Mouse (Mus musculus): ENCODE measurements at regions not wholly inside any gene's neighbourhood (a gene's known extent, or its start where the extent isn't known, plus 50 kb on each side); places are given as distances from the start of the nearest gene placed in this dataset.

DNA sequence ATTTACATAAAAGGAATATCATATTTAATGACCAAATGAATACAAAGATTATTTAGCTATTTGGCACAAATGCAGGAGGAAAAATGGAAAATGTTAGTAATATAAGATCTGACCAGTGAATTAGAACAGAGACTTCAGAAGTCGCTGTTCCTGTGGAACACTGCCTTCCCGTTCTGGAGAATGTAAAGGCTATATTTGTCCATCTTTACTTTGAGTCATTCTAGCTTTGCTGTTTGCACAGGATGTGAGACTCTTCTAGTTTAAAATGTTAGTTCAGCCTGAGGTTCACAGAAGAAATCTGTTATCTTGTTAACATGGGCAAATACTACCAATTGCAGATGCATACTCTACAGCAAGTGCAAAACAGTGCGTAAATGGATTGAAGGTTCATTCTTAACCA is 418.5 kb upstream of the Adgrl2 start:
- DNase-seq, result no peak

DNA sequence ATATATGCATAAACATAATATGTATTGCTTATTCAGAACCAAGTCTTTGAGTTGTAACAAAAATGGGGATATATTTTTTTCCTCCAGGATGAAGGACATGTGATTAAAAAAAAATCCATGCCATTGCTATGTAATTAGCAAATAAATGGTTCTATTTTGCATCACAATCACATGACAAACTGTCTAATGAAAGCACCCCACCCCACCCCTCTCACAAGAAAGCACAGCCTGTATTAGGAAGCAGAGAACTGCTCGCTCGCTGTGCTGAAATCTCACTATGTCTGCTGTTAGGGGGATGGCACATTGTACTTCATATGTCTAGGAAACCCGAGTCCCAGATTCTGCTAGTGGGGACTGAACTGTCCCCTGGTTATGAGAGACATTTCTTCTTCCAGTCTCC is 415.5 kb upstream of the Adgrl2 start:
- no peak for DNase-seq

DNA sequence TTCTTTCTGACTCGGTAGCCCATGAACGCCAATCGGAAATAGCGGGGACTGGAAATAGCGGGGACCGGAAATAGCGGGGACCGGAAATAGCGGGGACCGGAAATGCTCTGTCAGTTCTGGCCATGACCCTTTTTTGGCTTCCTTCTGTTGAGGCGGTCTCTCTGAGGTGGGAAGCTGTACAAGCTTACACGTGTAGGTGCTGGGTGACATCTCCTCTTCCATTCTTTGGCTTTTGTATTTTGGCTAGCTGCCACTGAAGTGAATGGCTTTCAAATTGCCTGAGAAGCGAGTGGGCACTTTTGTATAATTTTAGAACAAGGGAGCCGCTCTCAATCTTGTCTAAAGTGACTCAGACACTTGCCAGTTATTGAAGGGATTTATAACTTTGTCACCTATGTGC is 414.3 kb upstream of the Adgrl2 start:
- no peak for DNase-seq

DNA sequence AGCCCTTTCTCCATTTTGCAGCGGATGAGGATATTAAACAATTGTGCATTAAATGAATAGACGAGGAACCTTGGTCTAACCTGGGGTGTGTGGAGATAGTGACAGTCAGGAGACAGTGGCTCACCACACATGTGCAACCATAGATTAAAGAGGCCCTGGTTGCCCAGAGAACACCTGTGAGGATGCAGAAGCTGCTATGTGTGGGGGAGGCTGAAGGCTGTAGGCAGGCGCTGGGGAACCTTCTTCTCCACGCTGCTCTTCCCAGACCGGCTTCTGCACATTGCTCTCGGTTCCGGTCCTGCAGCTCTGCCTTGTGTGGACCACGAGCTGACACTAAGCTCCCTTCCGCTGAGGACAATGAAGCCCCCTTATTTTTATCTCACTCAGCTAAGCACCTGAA is 412.1 kb upstream of the Adgrl2 start:
- DNase-seq, result no peak

DNA sequence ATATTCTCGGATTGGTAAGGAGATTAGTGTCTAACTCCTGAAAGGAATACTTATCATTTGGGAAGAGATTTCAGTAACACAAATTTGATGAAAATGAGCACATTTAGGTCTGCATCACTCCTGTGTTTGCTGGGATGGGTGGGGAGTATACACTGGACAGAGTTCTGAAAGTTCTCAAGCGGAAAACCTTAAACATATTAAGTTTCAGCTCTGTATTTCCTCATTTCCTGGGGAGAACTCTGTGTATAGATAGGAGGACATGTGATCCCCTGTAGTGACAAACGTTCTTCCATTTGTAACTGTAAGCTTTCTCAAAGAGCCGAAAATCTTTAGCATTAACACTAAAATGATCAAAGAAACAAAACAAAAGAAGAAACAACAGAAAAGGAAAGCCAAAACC is 404.7 kb upstream of the Adgrl2 start:
- no peak for DNase-seq

DNA sequence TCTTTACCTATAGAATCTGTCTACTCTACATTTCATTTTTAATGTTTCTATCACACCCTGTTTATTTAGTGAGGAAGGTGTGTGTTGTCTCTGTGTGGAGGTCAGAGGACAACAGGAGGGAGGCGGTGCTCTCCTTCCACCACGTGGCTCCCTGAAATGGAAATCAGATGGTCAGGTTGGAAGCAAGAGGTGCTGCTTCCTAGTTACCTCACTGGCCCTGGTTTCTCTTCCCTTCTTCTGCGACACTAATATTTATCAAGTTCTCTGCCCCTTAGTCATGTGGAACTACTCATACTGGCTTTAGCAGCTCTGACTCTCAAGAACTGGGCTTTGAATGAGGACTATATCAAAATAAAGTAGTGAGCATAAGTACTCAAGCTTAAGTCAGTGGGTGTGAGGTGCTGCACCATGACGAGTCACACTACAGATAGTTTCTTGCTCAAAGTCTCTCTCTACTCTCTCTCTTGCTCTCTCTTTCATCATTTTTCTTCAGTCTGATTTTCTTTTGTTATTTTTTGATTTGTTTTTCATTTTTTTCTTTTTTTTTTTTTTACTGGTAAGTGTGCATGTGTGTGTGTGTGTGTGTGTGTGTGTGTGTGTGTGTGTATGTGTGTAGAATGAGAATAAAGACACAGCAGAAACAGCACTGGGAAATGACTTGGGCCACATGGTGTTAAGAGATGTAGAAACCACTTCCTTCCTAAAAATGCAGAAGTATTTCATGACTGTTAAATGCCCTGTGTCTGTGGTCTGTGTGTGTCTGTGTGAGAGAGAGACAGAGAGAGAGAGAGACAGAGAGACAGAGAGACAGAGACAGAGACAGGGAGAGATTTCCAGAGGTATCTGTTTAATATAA is 403.2 kb upstream of the Adgrl2 start:
- no peak for DNase-seq

DNA sequence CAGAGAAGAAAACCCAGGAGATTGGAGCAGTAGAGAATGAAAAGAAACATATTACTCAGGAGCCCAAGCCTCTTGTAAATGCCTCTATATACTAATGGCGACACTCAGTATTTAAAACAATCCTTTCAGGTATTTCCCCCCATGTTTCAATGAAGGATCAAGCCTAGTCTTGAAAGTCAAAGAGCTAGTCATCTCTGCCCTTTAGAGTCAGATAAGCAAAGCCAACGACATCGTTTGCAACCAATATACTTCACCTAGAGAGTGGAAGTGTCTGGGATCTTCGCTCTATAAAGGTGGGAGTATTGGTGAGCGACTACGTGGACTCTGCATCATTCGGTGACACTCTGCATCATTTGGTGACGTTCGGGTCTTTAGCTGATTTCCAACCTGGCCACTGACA is 401.8 kb upstream of the Adgrl2 start:
- DNase-seq, result no peak

DNA sequence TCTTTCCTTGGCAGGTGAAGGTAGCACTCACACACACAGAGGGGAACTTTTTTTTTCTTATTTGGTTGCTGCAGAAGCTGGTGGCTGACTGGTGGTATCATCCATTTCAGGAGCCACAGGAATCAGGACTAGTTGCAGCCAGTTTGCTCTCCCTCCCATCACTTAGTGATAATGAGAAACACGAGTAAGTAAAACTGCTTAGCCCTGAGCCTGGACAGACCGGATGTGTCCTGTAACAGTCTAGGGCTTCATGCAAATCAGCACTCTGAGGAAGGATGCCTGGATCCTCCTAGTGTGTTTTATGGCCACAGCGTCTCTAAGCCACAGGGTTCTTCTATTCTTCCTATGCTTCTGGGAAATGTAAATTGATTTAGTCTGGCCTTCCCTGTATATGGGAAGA is 397.2 kb upstream of the Adgrl2 start:
- DNase-seq, result no peak

DNA sequence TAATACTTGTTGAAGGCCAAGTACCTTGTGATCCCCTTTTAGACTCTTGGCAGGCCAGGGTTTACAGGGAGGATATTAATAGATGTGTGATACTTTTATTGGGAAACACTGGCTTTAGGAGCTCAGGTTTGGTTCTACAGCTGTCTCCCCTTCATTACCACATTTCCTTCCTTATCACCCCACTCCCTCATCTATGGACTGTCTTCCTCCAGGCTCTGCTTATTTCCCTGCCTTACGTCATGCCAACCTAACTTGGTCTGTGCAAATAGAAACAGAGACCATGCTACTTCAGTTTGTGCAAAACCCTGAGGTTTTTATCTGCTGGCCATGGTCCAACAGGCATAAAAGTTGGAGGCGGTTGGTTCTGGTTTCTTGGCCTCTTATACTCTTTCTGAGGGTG is 395.7 kb upstream of the Adgrl2 start:
- DNase-seq, result no peak

DNA sequence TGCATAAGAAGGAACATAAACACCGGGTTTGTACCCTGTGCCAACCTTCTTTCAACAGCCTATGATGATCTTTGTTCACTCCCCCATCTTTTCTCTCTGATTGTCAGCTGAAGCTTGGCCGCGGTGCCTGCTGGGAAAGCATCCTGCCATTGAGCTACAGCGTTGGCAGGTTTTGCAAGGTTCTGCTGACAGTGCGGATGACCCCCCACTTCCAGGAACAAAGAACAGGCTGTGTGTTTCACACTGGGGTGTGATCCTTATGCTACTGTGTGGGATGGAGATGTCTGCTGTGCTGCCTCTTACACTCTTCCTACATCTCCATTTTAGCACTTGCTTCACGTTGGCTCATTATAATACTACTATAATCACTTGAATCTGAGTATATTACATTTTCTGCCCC is 395.0 kb upstream of the Adgrl2 start:
- no peak for DNase-seq

DNA sequence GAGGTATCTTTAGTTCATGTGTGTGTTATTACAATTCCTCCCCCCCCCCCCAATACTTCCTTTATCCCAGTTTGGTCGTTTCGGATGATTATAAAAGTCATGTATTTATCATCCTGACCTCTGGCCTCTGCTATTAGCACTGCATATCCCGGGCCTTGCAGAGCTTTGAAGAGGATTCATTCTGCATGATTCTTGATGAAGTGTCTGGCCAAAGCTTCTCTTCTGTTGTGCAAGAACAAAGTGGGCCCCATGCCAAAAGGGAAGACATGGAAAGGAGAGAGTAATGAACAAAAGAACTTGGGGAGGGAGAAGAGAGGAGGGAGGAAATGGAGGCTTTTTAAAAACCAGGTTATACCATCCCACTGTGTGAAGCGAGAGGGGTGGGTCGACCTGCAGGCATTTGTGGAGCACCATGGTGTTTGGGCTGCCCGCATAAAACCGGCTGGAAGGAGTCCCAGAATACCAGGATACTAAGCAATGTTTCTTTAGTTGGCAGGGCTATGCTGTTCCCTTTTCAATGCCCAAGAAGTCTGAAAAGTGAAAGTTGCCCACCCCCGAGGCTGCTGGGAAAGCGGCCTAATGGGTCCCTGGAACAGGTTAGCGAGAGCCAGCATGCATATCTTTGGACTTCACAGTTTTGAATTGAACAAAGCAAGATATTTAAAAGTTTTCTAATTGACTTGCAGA is 391.3 kb upstream of the Adgrl2 start:
- DNase-seq, result no peak

DNA sequence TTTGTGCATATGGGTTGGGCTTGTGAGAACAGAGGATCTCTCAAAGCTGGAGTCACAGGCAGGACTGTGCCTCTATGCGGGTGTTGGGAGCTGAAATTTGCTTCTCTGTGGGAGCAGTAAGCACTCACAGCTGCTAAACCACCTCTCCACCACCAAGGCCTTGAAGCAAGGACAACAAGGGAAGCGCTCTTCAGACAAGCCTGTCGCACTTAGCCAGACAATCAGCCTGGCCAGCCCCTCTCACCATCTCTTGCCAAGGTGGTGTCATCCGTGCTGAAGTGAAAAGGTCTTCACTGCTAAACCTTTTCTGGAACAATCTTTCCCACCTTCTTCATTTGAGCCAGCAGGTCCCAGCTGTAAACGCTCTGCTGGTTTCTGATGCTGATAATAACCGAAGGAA is 390.7 kb upstream of the Adgrl2 start:
- DNase-seq, result no peak

DNA sequence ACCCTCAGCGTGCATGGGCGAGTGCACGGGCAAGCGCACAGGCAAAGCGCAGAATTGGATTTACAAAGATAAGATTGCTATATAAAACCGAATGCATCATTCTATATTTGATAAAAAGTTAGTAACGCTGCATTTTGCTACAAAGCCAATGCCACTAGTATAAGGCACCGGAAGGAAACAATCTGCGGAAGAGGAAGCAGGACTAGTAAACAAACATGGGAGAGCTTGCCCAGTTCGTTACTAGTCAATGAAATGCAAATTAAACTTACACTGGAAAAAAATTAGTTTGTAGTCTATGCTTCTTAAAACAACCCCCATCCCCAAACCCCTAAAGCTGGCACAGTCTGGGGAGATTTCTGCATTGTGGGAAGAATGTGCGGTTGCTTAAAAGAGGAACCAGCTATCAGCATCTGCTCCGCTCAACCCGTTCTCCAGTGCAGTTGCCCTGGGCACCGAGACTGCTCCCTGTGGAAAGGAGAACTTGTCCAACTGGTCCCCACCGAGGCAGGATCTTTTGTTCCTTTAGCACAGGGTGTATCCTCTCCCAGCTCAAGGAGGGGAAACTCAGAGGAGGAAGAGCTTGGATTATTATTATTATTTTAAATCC is 389.6 kb upstream of the Adgrl2 start:
- no peak for DNase-seq

DNA sequence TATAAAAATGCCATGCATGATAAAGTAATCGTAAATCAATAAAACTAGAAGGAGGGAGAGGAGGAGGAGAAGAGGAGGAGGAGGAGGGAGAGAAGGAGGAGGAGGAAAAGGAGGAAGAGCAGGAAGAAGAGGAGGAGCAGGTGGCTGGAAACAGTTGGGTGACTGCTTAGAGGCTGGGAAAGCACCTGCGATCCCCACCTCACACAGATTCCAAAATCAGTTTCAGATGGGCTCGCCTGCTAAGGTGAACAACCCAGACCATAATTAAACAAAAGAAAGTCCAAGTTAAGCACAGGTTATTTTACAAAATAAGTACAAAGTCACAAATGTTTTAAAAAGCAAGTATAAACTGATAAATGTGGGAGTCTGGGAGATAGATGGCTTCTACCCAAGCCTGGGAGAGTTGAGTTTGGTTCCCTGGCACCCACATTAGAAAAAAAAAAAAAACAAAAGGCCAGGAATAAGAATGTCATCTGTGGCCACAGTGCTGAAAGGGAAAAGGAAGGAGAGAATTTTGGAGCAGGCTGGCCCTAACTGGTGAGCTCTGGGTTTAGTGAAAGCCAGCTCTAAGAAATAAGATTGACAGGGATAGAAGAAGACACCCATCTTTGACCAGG is 389.0 kb upstream of the Adgrl2 start:
- no peak for DNase-seq

DNA sequence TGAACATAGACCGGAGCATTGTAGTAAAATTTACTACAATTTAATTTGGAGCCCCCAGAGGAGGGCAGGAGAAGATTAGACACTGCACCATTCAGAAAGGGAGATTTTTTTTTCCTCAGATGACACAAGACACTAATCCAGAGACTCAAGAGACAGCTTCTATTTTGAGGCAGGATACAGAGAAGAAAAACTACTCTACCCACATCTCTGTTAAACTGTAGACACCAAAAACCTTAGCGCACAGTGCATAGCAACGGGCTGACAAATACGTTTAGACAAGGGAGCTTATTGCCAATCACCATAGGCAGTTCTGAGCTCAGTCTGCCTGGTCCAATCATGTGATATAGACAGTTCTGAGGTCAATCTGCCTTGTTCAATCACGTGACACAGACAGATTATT is 381.1 kb upstream of the Adgrl2 start:
- no peak for DNase-seq

DNA sequence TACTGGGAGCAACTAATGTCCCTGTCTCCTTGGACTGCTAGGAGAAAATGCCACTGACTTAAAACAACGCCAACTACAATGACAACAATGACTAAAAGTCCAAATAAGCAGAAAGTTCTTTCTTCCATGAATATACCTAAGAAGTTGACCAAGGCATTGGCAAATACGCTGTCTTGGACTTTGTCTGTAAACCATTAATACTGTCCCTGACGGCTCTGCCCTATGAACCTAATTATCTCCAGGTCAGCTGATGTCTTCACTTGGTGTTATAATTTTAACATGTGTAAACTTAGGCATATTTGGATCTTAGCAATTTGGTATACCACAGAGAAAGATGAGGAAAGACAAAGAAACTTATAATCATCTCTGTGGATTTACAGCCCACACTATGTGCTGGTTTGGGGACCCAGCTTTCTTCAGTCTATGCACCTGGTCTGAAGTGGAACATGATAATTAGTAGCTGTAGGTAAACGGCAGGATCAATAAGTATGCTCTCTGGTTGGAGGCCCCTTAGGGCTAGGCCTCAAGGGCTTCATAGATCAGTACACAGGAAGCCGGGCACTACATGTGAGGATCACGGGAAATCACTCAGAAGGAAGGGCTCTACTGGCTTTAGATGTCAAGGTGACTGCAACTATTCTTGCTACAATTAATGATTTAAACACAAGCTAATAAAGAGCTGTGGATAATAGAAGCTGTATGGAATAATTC is 380.3 kb upstream of the Adgrl2 start:
- DNase-seq, result no peak

DNA sequence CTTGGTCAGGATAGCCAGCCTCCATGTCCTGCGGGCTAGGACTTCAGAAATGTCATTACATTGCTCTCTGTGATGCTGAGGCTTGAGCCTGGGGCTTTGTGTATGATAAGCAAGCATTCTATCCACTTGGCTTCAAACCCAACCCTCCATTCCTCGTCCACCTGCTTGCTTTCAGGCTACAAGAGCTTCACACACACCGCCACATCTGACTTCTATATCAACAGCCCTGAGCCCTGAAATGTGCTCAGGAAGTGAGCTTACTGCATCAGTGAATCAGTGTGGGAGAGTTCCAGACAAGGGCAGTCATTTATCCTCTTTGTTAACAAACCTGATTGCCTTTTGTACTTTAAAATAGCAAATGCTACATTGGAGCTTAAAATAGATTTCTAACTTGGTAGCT is 377.5 kb upstream of the Adgrl2 start:
- no peak for DNase-seq

DNA sequence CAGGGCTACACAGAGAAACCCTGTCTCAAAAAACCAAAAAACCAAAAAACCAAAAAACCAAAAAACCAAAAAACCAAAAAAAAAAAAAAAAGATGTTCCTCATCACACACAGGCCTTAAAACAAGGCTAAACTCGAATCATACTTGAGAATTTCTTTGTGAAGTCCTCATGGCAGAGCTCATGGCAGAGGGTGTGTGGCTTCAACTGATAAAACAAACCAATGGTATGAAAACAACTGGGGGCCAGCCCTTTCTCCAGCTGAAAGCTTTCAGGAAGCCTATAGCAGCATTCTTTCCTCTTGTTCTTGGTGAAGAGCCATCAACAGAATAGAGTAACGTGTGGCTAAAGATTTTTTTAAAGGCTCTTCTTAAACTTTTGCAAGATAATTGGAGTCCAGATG is 369.8 kb upstream of the Adgrl2 start:
- no peak for DNase-seq

DNA sequence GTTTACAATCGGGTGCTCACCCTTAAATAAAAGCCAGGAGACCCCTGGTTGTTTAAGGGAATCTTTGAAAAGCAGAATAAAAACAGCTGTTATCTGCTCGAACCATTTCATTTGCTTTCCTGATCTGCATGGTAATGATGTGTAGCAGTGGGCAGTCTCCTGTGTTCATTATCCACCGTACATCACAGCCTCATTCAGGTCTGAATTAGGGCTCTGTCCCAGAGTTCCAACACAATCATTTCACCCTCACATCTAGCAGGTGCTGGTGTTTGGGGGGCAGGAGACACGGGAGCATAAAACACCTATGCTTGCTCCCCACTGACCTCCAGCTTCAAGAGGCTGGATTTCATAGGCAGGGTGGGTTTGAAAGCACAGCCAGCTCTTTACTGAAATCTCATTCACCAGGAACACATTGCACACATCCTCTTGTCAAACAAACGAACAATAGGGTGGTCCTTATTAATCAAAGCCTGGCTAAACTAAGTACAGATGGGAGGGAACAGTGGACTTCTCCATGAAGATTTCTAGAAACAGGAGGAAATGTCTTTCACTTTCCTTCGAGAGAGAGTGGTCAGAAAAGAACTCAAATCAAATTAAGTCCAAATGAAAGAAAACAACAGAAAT is 368.3 kb upstream of the Adgrl2 start:
- DNase-seq, result no peak

DNA sequence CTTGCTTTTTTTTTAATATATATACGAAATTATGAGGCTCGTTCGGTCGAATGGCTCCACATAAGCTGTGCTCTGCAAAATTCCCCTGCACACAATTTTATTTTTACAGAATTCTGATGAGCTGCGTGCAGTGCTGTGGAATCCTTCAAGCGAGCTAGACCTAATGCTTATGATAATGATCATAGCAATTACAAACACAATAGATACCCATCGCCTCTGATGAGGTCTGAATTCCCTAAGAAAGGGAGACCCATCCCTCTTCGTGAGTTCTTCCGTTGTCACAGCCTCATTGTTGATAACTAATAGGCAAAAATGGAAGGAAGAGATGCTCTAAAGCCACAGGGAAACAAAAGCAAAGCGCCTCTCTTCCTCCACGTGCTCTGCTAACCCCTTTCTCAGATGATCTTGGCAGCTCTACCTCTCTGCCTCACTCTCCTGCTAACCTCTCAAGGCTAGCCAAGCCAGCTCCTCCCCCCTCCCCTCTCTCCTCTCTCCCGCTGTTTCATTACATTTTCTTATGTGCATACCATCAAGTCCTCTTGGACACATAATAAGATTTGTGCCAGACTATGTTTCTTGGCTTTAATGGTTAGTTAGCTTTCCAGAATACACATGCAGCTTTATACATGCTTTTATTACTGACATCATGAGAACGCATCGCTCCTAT is 367.7 kb upstream of the Adgrl2 start:
- no peak for DNase-seq

DNA sequence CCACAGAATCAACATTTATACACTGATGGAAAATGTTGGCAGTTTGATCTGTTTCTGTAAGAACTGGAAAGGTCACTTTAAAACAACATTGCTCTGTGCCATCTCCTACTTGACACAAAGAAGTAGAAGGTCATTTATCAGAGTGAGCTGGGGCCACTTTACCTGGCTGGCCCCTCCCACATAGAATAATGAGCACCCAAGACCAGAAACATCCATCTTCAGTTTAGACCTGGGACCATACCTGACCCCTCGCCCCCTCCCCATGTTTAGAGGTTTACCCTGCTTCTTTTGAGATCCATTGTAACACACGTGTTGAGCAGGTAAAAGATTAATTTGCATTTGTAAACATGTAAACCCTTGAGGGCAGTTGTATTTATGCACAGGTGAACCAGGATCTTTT is 366.8 kb upstream of the Adgrl2 start:
- no peak for DNase-seq

DNA sequence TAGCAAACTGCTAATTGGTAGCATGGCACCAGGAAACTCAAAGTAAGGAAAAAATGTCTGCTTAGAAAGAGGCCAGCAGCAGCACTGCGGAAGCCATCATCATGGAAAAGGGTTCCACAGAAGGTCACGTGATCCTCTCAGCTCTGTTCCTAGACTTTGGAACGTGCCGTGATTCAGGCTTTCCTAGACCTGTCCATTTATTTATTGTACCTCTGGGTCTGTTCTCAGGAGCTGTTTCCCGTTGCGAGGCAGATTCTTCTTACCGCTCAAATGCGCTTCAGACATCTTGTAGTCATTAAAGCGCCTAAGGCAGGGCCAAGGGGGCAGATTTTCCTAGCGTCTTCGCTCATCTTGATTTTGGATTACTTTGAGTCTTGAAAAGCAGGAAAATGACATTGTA is 365.0 kb upstream of the Adgrl2 start:
- DNase-seq, result no peak

All from cerebellum, adult 8-10 months (tissue).